Mouse (Mus musculus) myocyte (in vitro differentiated cells): Measurements from ENCODE around the gene Tra2b.

Experiments used
- E2F4 ChIP-seq: IDR thresholded peaks from one replicate; pipeline ENCODE4 v1.6.1; 2011; ENCODE audit warnings: mild to moderate bottlenecking, control low read depth, moderate library complexity; ENCODE audit not compliant: insufficient read depth
- MYOG ChIP-seq, 3 experiments: IDR thresholded peaks; one replicate each; pipeline ENCODE4 v1.6.1; 2011; ENCODE audit warnings: control low read depth in 2 of 3, low read depth in 2 of 3, mild to moderate bottlenecking in 2 of 3; ENCODE audit not compliant: insufficient read length in 2 of 3, control insufficient read depth in 1 of 3, insufficient read depth in 1 of 3
- POLR2A ChIP-seq: IDR thresholded peaks from one replicate; pipeline ENCODE4 v1.6.1; 2011; ENCODE audit warnings: low read depth, mild to moderate bottlenecking, control low read depth, moderate library complexity; ENCODE audit not compliant: insufficient read length
- TCF12 ChIP-seq: IDR thresholded peaks from one replicate; pipeline ENCODE4 v1.6.1; 2011; ENCODE audit warnings: mild to moderate bottlenecking, control low read depth; ENCODE audit not compliant: poor library complexity, insufficient read depth, severe bottlenecking
- TCF3 ChIP-seq: IDR thresholded peaks from one replicate; pipeline ENCODE4 v1.6.1; 2011; ENCODE audit warnings: low read depth, control low read depth; ENCODE audit not compliant: insufficient read length
- USF1 ChIP-seq: IDR thresholded peaks from one replicate; pipeline ENCODE4 v1.6.1; 2011; ENCODE audit warnings: low read depth, mild to moderate bottlenecking, control low read depth, moderate library complexity

DNA sequence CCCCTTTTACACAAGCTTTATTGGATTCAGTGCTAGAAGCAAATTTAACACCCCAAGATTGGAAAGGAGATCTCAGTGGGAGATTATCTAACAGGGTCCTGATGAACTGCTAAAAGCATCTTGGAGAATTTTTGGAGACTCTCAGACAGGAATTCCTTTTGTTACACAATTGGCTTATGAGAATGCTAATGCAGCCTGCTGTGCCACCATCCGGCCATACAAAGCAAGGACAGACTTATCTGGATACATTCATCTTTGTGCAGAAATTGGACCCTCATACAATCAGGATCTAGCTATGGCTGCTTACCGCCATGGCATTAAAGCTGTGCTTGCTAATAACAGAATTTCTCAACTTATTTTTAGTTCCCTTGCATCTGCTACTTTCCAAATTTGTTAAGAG is 23.8 kb upstream of the Tra2b start:
- TF ChIP-seq USF1 (no peak), TCF12 (no peak), E2F4 (no peak), POLR2A (no peak), MYOG (IDR thresholded peaks at IDR 0.05; ENCODE audit: control insufficient read depth in 1 of 3, insufficient read depth in 1 of 3, insufficient read length in 2 of 3, low read depth in 2 of 3) (no peak), TCF3 (no peak)
